Mouse (Mus musculus) thymus, postnatal 4 days (tissue): Measurements from ENCODE around the gene Usf3.
A peak's percentile ranks its signal among the peaks of the same experiment; 100 is the strongest.

Experiments
- DNase-seq: peaks from one replicate; pipeline ENCODE4 v3.0.0; 2021

The Usf3 gene

DNA sequence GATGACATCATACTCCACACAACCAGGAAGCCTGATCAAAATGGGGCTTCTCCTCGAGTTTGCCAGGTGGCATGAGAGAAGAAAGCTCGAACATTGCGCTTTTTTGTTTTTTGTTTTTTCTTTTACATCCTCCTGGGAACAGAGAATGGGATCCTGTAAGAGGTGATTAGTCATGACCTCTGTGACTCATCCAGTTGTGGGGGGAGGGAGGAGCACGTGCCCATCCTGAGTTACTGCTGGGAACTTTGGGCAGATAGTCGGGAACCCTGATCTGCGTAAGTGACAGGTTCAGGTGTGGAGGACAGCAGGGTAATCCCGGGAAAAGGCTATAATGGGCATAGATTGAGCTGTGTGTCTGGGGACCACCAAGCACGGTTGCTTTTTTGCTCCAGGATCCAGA, 67.4 kb downstream of the Usf3 start:
- no peak for DNase-seq

DNA sequence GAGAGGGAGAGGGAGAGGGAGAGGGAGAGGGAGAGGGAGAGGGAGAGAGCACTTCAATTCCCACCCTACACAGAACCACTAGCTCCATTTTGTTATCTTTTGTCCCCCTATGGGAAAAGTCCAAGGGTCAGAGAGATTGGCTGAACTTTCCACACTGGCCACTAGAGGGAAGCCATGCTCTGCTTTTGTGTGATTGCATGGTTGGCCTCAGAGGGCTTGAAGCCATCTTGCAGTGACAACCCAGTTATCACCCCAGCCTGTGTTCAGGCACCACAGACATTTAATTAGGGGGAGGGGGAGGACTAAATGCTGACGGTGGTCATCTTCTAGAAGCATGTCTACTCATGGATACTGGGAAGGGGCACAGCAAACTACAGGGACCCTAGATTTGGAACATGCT, 69.6 kb downstream of the Usf3 start:
- peak; percentile 76 for DNase-seq

DNA sequence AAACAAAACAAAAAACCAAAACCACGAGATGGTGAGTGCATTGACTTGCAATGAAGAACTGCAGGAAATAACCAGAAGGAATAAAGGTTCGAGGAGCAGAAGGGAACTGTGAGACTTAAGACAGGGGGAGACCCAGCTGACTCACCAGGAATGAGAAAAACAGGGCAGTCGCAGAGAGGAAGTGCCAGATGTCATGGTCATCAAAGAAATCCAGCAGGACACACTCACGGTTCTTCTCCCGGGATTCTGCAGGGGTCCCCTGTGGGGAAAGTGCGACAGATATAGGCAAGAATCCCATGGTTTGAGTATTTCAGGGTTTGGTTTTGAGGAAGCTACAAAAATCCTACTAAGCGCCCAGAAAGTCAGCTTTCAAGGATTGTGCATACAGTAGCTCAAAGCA, 70.3 kb downstream of the Usf3 start:
- no peak for DNase-seq

DNA sequence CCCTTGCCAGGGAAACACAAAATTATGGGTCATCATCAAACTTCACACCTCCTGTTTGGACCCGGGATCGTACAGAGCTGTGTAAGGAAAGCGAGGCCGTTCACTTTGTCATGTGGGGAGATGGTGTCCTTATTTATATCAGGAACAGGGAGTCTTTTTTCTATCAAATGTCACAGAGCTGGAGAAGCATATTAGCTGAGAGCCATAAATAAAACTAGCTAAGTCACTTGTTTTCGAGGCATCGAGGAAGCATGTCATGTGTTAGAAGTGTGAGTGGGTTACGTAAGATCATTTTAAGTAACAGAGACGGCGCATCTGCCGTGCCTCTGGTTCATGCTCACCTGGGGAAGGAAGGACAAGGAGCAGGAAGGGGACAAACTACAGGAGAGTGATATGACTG, 76.9 kb downstream of the Usf3 start:
- no peak for DNase-seq

DNA sequence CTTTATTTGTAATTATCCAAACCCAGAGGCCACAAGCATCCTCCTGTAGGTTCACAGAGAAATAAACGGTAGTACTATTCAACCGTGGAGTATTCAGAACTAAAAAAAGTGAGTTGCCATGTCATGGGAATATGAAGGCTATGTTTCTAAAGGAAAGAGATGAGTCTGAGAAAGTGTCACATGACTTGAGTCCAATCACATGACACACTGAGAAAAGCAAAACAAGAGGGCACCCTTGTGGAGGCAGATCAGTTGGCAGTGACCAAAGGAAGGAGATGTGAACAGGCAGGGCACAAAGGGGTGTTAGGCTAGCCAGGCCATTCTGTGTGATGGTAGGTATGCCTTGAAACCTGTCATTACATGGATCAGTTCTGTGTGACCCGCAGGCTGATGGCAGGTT, 79.7 kb downstream of the Usf3 start:
- no peak for DNase-seq

DNA sequence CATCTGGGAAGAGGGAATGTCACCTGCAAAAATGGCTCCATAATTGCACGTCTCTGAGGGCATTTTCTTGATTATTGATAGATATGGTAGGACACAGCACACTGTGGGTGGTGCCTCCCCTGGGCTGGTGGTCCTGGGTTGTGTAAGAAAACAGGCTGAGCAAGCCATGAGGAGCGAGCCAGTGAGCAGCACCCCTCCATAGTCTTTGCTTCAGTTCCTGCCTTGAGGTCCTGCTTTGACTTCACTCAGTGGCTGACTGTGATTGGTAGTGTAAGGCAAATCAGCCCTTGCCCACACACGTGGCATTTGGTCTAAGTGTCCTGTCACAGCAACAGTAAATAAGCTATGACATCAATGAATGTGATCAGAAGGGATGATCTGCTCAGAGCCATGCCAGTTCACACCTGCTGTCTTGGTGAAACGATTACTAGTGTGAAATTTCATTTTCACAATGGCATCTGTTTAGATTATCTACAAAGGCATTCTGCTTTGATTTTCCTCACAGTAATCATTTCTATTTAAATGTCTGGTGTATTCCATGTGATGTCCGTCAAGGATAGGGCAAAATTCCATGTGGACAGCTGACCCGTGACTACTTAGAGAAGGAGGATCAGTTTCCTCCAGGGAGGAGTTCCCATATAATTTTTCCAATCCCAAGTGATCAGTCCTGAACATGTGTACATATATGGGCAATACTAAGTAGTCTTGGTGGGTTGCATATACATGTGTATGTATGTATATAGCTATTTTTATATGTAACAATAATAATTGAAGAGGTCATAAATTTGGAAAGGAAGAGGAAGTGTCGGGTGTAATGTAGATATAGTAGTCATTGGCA, 81.0 kb downstream of the Usf3 start:
- no peak for DNase-seq

DNA sequence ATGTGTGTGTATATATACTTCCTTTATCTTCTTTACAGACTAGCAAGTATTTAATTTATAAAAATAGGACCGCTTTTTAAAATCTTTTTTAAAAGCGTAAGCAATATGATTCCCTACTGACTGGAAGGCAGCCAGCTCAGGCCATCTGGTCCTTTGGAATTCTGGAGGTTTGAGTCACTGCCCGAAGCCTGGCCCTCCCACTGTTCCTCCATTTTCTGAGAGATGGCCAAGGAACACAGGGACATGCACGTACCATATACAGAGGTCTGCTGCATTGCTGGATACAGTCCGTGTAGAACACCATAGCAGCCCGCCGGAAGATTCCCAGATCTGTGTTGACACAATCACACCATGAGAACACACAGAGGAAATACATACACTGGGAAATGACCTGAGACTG, 81.7 kb downstream of the Usf3 start:
- DNase-seq, result no peak

DNA sequence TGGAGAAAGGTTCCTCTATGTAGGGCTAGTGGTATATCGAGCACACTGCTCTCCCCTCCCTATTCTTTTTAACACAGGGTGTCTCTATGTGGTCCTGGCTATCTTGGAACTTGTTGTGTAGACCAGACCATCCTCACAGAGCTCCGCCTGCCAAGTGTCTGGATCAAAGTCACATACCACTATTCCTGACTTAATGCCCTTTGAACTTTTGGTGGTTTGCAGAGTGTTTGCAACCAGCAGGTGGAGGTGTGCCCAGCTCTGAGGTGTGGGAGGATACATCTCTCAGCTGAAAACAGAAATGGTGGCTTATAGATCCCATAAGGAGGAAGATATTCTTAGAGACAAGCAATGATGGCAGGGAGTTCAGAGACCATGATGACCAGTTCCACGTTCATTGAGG, 84.4 kb downstream of the Usf3 start:
- DNase-seq, result no peak

DNA sequence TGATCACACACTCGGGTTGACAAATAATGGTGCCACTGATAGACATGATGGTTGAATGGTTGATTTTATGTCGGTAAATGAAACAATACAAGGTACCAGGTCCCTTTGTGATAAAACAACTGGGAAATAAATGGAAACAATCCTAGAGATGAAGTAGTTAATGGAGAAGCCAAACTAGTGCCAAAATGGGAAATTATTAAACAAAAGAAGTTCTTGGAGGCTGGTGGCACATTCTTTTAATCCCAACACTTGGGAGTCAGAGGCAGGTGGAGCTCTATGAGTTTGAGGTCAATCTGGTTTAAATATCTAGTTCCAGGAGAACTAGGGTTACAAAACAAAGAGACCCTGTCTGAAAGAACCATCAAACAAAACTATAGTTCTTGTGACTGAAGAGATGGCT, 91.9 kb downstream of the Usf3 start:
- no peak for DNase-seq

DNA sequence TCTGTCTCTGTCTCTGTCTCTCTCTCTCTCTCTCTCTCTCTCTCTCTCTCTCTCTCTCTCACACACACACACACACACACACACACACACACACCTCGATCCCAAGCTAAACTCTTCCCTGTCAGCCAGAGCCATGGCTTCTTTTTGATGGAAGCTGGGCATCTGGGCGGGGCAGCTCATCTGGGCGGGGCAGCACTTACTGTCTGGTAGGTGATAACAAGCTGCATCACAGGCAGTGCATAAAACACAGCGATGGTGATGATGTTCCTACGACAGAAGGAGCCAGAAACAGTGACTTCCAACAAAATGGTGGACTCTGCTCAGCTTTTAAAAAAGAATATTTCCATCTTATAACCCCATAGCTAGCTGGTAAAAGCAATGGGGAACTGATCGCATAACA, 92.5 kb downstream of the Usf3 start:
- DNase-seq, result no peak

DNA sequence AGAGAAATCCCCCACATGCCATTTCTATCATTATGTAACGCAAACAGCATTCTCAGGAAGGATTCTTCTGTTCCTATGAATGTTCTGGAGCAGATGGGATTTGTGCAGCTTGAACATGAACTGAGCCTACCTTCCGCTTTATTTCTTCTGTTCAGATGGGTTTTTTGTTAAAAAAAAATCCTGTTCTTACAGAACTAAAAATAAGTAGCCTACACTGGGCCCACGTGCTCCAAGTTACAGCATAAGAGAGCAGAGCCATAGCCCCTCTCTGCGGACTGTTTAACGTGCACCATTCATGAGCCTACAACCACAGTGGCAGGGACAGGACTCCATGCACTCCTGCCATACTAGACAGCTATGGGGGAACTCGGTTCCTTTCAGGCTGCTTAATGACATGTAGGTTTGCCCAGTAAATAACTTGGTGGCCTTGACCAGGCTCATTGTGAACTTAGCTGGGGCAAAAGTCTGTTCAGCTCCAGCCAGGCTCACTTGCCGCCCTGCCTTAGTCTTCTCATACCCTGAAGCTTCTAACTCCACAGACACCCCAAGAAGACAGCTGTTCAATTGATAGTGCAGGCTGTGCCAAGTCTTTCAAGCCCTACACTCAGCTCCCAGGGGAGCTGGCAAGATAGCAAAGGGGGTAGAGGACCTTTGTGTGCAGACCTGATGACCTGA, 95.6 kb downstream of the Usf3 start:
- no peak for DNase-seq

DNA sequence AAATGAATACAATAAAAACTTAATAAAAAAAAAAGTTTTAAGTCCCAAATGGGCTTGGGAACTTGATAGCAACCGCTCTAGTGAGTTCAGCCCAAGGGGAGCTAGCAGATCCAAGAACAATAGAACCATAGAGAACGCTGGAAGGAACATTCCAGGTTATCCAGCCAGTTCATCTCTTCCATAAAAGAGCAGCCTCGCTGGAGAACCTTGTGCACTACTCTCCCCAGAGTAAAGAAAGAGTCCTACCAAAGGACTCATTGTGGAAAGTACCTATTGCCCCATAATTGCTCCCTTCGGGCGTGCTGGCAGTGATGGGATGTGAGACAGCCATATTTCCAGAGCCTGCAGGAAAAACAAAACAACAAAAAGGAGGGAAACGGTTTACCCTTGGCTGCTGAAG, 96.5 kb downstream of the Usf3 start:
- no peak for DNase-seq

DNA sequence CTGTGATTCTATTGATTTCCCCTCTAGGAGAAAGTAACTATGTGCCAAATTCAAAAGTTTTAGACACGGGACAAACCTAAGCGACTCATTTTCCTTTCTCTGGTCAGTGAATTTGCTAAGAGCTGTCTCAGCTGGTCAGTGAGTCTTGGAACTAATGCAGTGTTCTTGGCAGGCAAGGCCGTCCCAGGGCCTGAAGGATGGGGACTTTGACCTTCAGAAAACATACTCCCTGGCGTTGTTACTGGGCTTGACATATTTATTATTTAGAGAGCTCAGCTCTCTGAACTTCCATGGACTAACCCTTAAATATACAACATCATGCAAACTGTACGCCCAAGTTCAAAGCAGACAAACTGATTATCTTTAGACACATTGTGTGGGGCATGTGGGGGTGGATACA, 97.6 kb downstream of the Usf3 start:
- no peak for DNase-seq

DNA sequence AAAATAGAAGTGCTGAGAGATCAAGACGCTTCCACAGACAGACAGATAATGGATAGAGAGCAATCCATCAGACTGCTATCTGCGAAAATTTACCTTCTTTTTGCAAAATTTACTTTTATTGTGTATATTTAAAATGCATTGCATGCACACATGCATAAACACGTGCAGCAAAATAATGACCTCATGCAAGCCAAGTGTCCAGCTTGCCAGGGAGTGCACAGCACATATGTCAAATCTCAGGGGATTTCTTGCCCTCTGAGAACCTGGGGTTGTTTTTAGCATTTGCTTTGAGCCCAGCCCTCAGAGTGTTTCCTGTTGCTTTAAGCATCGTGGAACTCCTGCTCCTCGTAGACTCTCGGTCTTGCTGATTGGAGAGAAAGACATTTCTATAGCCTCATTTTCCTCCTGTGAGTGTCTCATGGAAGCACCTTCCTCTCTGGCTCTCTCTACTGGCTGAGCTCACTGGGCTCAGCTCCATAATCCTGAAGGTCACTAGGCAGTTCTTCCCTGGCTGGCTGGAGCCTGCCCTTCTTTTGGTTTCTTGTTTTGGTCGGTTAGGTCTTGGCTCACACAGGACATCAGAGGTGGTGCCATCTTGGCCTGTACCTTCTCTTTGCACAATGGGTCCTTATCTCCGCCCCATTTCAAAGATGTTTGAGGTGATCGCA, 98.5 kb downstream of the Usf3 start:
- no peak for DNase-seq
